Mouse (Mus musculus) kidney, embryonic 14.5 days (tissue): ENCODE measurements around the gene Msi2. TPM values are rescaled to one million over a fixed set of nuclear protein-coding genes. Genes with fewer than 3 reads are reported as not detected.

ENCODE experiments used
- ATAC-seq: fragments of 200-750 bp; cut with Nextera tagmentation; 2 replicates; pipeline ENCODE4 v1.8.0; 2017; ENCODE audit warnings: moderate number of reproducible peaks, mild to moderate bottlenecking, moderate TSS enrichment, moderate library complexity; ENCODE audit not compliant: low FRiP score, low TSS enrichment
- H3K27ac ChIP-seq: fragments of 300-500 bp; sonication (generic); 2 replicates; pipeline ENCODE4 v1.5.1; 2014; ENCODE audit warnings: low read depth, mild to moderate bottlenecking, low read length, moderate library complexity, mixed read lengths
- H3K27me3 ChIP-seq: fragments of 300-500 bp; sonication (generic); 2 replicates; pipeline ENCODE4 v1.6.1; 2014; ENCODE audit warnings: mild to moderate bottlenecking, low read length; ENCODE audit not compliant: control insufficient read depth, insufficient read depth
- H3K36me3 ChIP-seq: fragments of 300-500 bp; sonication (generic); 2 replicates; pipeline ENCODE4 v1.6.1; 2014; ENCODE audit warnings: low read length, mixed read lengths; ENCODE audit not compliant: control insufficient read depth, insufficient read depth
- H3K4me1 ChIP-seq: fragments of 300-500 bp; sonication (generic); 2 replicates; pipeline ENCODE4 v1.6.1; 2014; ENCODE audit warnings: low read length, mixed read lengths; ENCODE audit not compliant: control insufficient read depth, insufficient read depth
- H3K4me2 ChIP-seq: fragments of 300-500 bp; sonication (generic); replicated peaks from 2 replicates; pipeline ENCODE4 v1.6.1; 2014; ENCODE audit warnings: low read depth, mild to moderate bottlenecking, low read length
- H3K4me3 ChIP-seq: fragments of 300-500 bp; sonication (generic); 2 replicates; pipeline ENCODE4 v1.5.1; 2014; ENCODE audit warnings: mild to moderate bottlenecking, low read length
- H3K9ac ChIP-seq: fragments of 300-500 bp; sonication (generic); 2 replicates; pipeline ENCODE4 v1.6.1; 2014; ENCODE audit warnings: low read depth, mild to moderate bottlenecking, low read length, moderate library complexity
- H3K9me3 ChIP-seq: fragments of 300-500 bp; sonication (generic); 2 replicates; pipeline ENCODE4 v1.6.1; 2016; ENCODE audit warnings: low read length; ENCODE audit not compliant: control insufficient read depth
- WGBS: fragments of 180-500 bp; shearing (Covaris S2); extraction: QIAGEN DNeasy Blood & Tissue Kit; methylation state at CpG from one replicate; pipeline ENCODE4 v1.1.7; 2014; 5-methylcytosine and 5-hydroxymethylcytosine counted together
- polyA plus RNA-seq: library from polyadenylated mRNA; unstranded; fragments of >200 nt; fragmentation: Nextera tagmentation; extraction: Ambion mirVana; gene quantifications from 2 replicates; pipeline ENCODE4 v1.2.1, GENCODE M21; 2014

Msi2 gene
- polyA plus RNA-seq, 1 experiment from 2014 or later: 30.8 TPM

GRCm38 (mm10) chr11:88613008-88613407 lies 105.3 kb downstream of the Msi2 start:
- no peak overlapping the region; the same call in 1 of the 2 replicates for H3K27ac ChIP-seq
- ATAC-seq: no peak
- 75% methylated on average over 6 of the region's 6 CpGs for WGBS

GRCm38 (mm10) chr11:88612141-88612540 lies 106.2 kb downstream of the Msi2 start:
- no peak overlapping the region for H3K4me2 ChIP-seq
- no peaks in the 10 kb centered on the region for H3K36me3 ChIP-seq
- no peak overlapping the region for H3K9ac ChIP-seq
- WGBS: 77% methylated on average over 7 of the region's 7 CpGs
- H3K4me3 ChIP-seq: no peak overlapping the region
- no peak overlapping the region for H3K27ac ChIP-seq
- ATAC-seq: 0 out of 2 replicates have a peak, but pooled peaks have one; percentile 37
- no peaks in the 10 kb centered on the region for H3K9me3 ChIP-seq
- peaks cover 37% of the 10 kb centered on the region for H3K4me1 ChIP-seq
- no peaks in the 10 kb centered on the region for H3K27me3 ChIP-seq

More at GRCm38 (mm10) chr11:88613008-88613407, 105.3 kb downstream of the Msi2 start:
- Histone ChIP-seq H3K9me3 (no peaks in the 10 kb centered on the region), H3K4me1 (peaks cover 46% of the 10 kb centered on the region), H3K27me3 (no peaks in the 10 kb centered on the region), H3K4me2 (no peak overlapping the region), H3K36me3 (no peaks in the 10 kb centered on the region), H3K4me3 (no peak overlapping the region), H3K9ac (no peak overlapping the region)

GRCm38 (mm10) chr11:88610809-88611208 lies 107.5 kb downstream of the Msi2 start:
- H3K36me3 ChIP-seq: no peaks in the 10 kb centered on the region
- no peak for ATAC-seq
- H3K4me3 ChIP-seq: no peak overlapping the region
- H3K27me3 ChIP-seq: no peaks in the 10 kb centered on the region
- no peaks in the 10 kb centered on the region for H3K9me3 ChIP-seq
- H3K4me2 ChIP-seq: no peak overlapping the region
- H3K4me1 ChIP-seq: peaks cover 40% of the 10 kb centered on the region
- WGBS: 82% methylated on average over 6 of the region's 6 CpGs
- H3K9ac ChIP-seq: no peak overlapping the region
- no peak overlapping the region for H3K27ac ChIP-seq

- peaks cover 40% of the 10 kb centered on the region for H3K4me1 ChIP-seq
- no peak overlapping the region for H3K27ac ChIP-seq
- no peak overlapping the region for H3K4me2 ChIP-seq
- no peak overlapping the region for H3K4me3 ChIP-seq
- H3K27me3 ChIP-seq: no peaks in the 10 kb centered on the region
- H3K9me3 ChIP-seq: no peaks in the 10 kb centered on the region
- H3K9ac ChIP-seq: no peak overlapping the region
- WGBS: 96% methylated on average over 1 of the region's 1 CpGs
- no peak for ATAC-seq
- no peaks in the 10 kb centered on the region for H3K36me3 ChIP-seq
Measured at GRCm38 (mm10) chr11:88610112-88610511, 108.2 kb downstream of the Msi2 start.

- ATAC-seq: no peak
- Histone ChIP-seq H3K4me3 (no peak overlapping the region), H3K9me3 (no peaks in the 10 kb centered on the region), H3K4me1 (peaks cover 24% of the 10 kb centered on the region), H3K4me2 (no peak overlapping the region), H3K36me3 (no peaks in the 10 kb centered on the region), H3K27ac (no peak overlapping the region), H3K9ac (no peak overlapping the region), H3K27me3 (no peaks in the 10 kb centered on the region)
- 64% methylated on average over 4 of the region's 4 CpGs for WGBS
Measured at GRCm38 (mm10) chr11:88608584-88608983, 109.7 kb downstream of the Msi2 start.

- no peaks in the 10 kb centered on the region for H3K9me3 ChIP-seq
- 87% methylated on average over 12 of the region's 12 CpGs for WGBS
- no peak overlapping the region for H3K4me2 ChIP-seq
- H3K4me1 ChIP-seq: peaks cover 22% of the 10 kb centered on the region
- no peaks in the 10 kb centered on the region for H3K36me3 ChIP-seq
- no peak overlapping the region for H3K27ac ChIP-seq
- no peak for ATAC-seq
- H3K27me3 ChIP-seq: no peaks in the 10 kb centered on the region
- no peak overlapping the region for H3K9ac ChIP-seq
- no peak overlapping the region for H3K4me3 ChIP-seq
Measured at GRCm38 (mm10) chr11:88607725-88608383, 110.5 kb downstream of the Msi2 start.

GRCm38 (mm10) chr11:88605771-88606170 lies 112.5 kb downstream of the Msi2 start:
- Histone ChIP-seq H3K36me3 (no peaks in the 10 kb centered on the region; the same call in 1 of the 2 replicates), H3K4me2 (no peak overlapping the region), H3K27me3 (no peaks in the 10 kb centered on the region), H3K4me1 (peaks cover 27% of the 10 kb centered on the region), H3K27ac (no peak overlapping the region), H3K9ac (no peak overlapping the region), H3K9me3 (no peaks in the 10 kb centered on the region), H3K4me3 (no peak overlapping the region)
- WGBS: 85% methylated on average over 6 of the region's 6 CpGs
- ATAC-seq: no peak

GRCm38 (mm10) chr11:88605098-88605525 lies 113.2 kb downstream of the Msi2 start:
- 57% methylated on average over 12 of the region's 12 CpGs for WGBS
- no peak for ATAC-seq
- Histone ChIP-seq H3K4me1 (peaks cover 33% of the 10 kb centered on the region), H3K4me2 (no peak overlapping the region), H3K9ac (no peak overlapping the region), H3K27ac (no peak overlapping the region), H3K9me3 (no peaks in the 10 kb centered on the region), H3K27me3 (no peaks in the 10 kb centered on the region), H3K36me3 (no peaks in the 10 kb centered on the region; the same call in 1 of the 2 replicates), H3K4me3 (no peak overlapping the region)

GRCm38 (mm10) chr11:88604635-88605034 lies 113.7 kb downstream of the Msi2 start:
- no peak for ATAC-seq
- H3K27me3 ChIP-seq: no peaks in the 10 kb centered on the region
- H3K9me3 ChIP-seq: no peaks in the 10 kb centered on the region
- H3K4me2 ChIP-seq: no peak overlapping the region
- peaks cover 38% of the 10 kb centered on the region for H3K4me1 ChIP-seq
- H3K27ac ChIP-seq: no peak overlapping the region
- WGBS: 70% methylated on average over 2 of the region's 2 CpGs
- H3K4me3 ChIP-seq: no peak overlapping the region
- no peaks in the 10 kb centered on the region; the same call in 1 of the 2 replicates for H3K36me3 ChIP-seq
- H3K9ac ChIP-seq: no peak overlapping the region
